In the genomic region with DNA sequence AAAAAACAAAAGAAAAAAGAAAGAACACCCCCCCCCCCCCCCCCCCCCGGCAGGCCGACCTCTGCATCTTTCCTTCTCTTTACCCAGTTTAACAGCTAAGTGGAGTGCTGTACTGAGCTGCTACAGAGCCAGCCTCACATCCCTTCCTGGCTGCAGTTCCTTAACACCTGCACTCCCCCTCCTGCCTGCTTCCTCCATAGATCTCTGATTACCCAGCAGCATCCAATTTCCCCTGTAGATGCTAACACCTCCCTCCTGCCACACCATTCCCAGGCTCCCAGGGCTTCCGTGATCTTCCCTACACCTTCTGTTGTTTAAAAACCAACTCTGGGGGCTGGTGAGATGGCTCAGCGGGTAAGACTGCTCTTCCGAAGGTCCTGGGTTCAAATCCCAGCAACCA, we compare ENCODE assay signal across 14 mouse cellular contexts. TPM values are rescaled to one million over a fixed set of nuclear protein-coding genes. Genes with fewer than 3 reads are reported as not detected.
"Had no signal": no experiment of that assay in that cellular context is flagged by ENCODE, and none has a peak within 500 bp of the region (broad histone marks: within the 10 kb centered on the region; RNA-seq: fewer than 3 reads in every experiment).

No protein-coding gene starts in this region.

- H3K4me3 ChIP-seq: limb, embryonic 13.5 days; liver, embryonic 13.5 days; midbrain, embryonic 12.5 days had no signal

- H3K36me3 ChIP-seq: limb, embryonic 13.5 days; midbrain, embryonic 12.5 days had no signal

- H3K9ac ChIP-seq: limb, embryonic 13.5 days; liver, embryonic 13.5 days; midbrain, embryonic 12.5 days had no signal

- H3K27ac ChIP-seq: limb, embryonic 13.5 days; liver, embryonic 13.5 days; midbrain, embryonic 12.5 days had no signal

- H3K9me3 ChIP-seq: limb, embryonic 13.5 days; liver, embryonic 13.5 days; midbrain, embryonic 12.5 days had no signal

- DNase-seq: kidney, adult 8-10 months; kidney, postnatal 10 days; kidney, postnatal 4 days; left cerebral cortex, postnatal 4 days; liver, embryonic 13.5 days; lung, adult 2 months; lung, postnatal 10 days; lung, postnatal 4 days; right cerebral cortex, postnatal 14 days; thymus, postnatal 36 days had no signal

- ATAC-seq: intestine, embryonic 16.5 days had no signal

RNA-seq across cellular contexts. Expression of a gene that starts 10.1 kb away (rescaled TPM):
- polyA plus RNA-seq: neural tube, embryonic 14.5 days had no signal
